Mouse (Mus musculus) MEL (cell line): ENCODE data around the gene Cldn10. TPM values are rescaled to one million over a fixed set of nuclear protein-coding genes. Genes with fewer than 3 reads are reported as not detected.

Source experiments
- DNase-seq: peaks from one replicate; pipeline ENCODE4 v3.0.0; 2011; ENCODE audit warnings: low read depth, low spot score
- H3K27ac ChIP-seq: 2 replicates; pipeline ENCODE4 v1.5.1; 2012; ENCODE audit warnings: low read depth, mild to moderate bottlenecking, control low read depth, low read length, moderate library complexity; ENCODE audit not compliant: control insufficient read depth
- H3K27me3 ChIP-seq, 2 experiments: fragments of 150-350 bp in 1 of 2; sonication (generic) in 1 of 2; 2 replicates each; pipeline ENCODE4 v1.6.1; 2012; ENCODE audit warnings: low read length in 2 of 2, mild to moderate bottlenecking in 2 of 2, improper control_type of control experiment in 1 of 2, moderate library complexity in 1 of 2; ENCODE audit not compliant: insufficient read depth in 2 of 2, control insufficient read depth in 1 of 2
- H3K36me3 ChIP-seq, 2 experiments: 2 replicates each; pipeline ENCODE4 v1.6.1; 2012 to 2014; ENCODE audit warnings: low read length in 2 of 2, improper control_type of control experiment in 1 of 2, inconsistent platforms in 1 of 2, mild to moderate bottlenecking in 1 of 2; ENCODE audit not compliant: insufficient read depth in 2 of 2, control insufficient read depth in 1 of 2
- H3K4me1 ChIP-seq, 2 experiments: fragments of 150-350 bp in 1 of 2; sonication (generic) in 1 of 2; 2 replicates each; pipeline ENCODE4 v1.6.1; 2012; ENCODE audit warnings: low read length in 2 of 2, improper control_type of control experiment in 1 of 2, mild to moderate bottlenecking in 1 of 2; ENCODE audit not compliant: insufficient read depth in 2 of 2, control insufficient read depth in 1 of 2
- H3K4me3 ChIP-seq, 2 experiments: fragments of 150-350 bp in 1 of 2; sonication (generic) in 1 of 2; 2 replicates each; pipeline ENCODE4 v1.5.1; 2012; ENCODE audit warnings: low read depth in 2 of 2, low read length in 2 of 2, mild to moderate bottlenecking in 2 of 2, moderate library complexity in 2 of 2, control low read depth in 1 of 2, improper control_type of control experiment in 1 of 2; ENCODE audit not compliant: control insufficient read depth in 1 of 2, insufficient read depth in 1 of 2
- H3K79me2 ChIP-seq: 2 replicates; pipeline ENCODE4 v1.6.1; 2012; ENCODE audit warnings: mild to moderate bottlenecking, low read length, moderate library complexity; ENCODE audit not compliant: control insufficient read depth, poor library complexity, insufficient read depth
- H3K9ac ChIP-seq: 2 replicates; pipeline ENCODE4 v1.6.1; 2012; ENCODE audit warnings: low read depth, mild to moderate bottlenecking, control low read depth, low read length, moderate library complexity; ENCODE audit not compliant: control insufficient read depth, poor library complexity, severe bottlenecking
- H3K9me3 ChIP-seq: fragments of 150-350 bp; sonication (generic); replicated peaks from 2 replicates; pipeline ENCODE4 v1.6.1; 2012; ENCODE audit warnings: mild to moderate bottlenecking, low read length, improper control_type of control experiment, moderate library complexity; ENCODE audit not compliant: insufficient read depth
- BHLHE40 ChIP-seq: IDR thresholded peaks from 2 replicates; pipeline ENCODE4 v1.6.1; 2012; ENCODE audit warnings: low read depth, mild to moderate bottlenecking, inconsistent platforms, low read length, improper control_type of control experiment, borderline replicate concordance
- CHD1 ChIP-seq: IDR thresholded peaks from 2 replicates; pipeline ENCODE4 v1.6.1; 2012; ENCODE audit warnings: low read depth, mild to moderate bottlenecking, inconsistent platforms, low read length, improper control_type of control experiment
- CTCF ChIP-seq, 3 experiments: IDR thresholded peaks in 2 of 3; conservative IDR thresholded peaks in 1 of 3; 2 replicates each; pipeline ENCODE4 v1.5.1; 2011 to 2012; ENCODE audit warnings: low read length in 3 of 3, low read depth in 2 of 3, mild to moderate bottlenecking in 2 of 3, improper control_type of control experiment in 1 of 3, inconsistent platforms in 1 of 3, mixed read lengths in 1 of 3, moderate library complexity in 1 of 3; ENCODE audit not compliant: control insufficient read depth in 1 of 3, insufficient read depth in 1 of 3, poor library complexity in 1 of 3, severe bottlenecking in 1 of 3
- ELF1 ChIP-seq: IDR thresholded peaks from 2 replicates; pipeline ENCODE4 v1.6.1; 2014; ENCODE audit warnings: low read depth, mild to moderate bottlenecking, inconsistent platforms, low read length, improper control_type of control experiment, moderate library complexity
- EP300 ChIP-seq, 2 experiments: IDR thresholded peaks; 2 replicates each; pipeline ENCODE4 v1.6.1; 2011; ENCODE audit warnings: improper control_type of control experiment in 2 of 2, low read length in 2 of 2, low read depth in 1 of 2, mild to moderate bottlenecking in 1 of 2
- GABPA ChIP-seq: IDR thresholded peaks from 2 replicates; pipeline ENCODE4 v1.6.1; 2012; ENCODE audit warnings: low read depth, mild to moderate bottlenecking, inconsistent platforms, low read length, improper control_type of control experiment, moderate library complexity
- HCFC1 ChIP-seq: IDR thresholded peaks from 2 replicates; pipeline ENCODE4 v1.6.1; 2012; ENCODE audit warnings: low read depth, mild to moderate bottlenecking, inconsistent platforms, low read length, improper control_type of control experiment, moderate library complexity
- KAT2A ChIP-seq: conservative IDR thresholded peaks from 2 replicates; pipeline ENCODE4 v1.6.1; 2012; ENCODE audit warnings: low read depth, low read length, improper control_type of control experiment, inconsistent platforms
- MAFK ChIP-seq: IDR thresholded peaks from 2 replicates; pipeline ENCODE4 v1.6.1; 2011; ENCODE audit warnings: low read depth, mild to moderate bottlenecking, low read length, improper control_type of control experiment, borderline replicate concordance
- MEF2A ChIP-seq: IDR thresholded peaks from 2 replicates; pipeline ENCODE4 v1.6.1; 2014; ENCODE audit warnings: low read depth, mild to moderate bottlenecking, inconsistent platforms, low read length, improper control_type of control experiment; ENCODE audit not compliant: poor library complexity, insufficient replicate concordance, severe bottlenecking; ENCODE audit errors: extremely low read depth
- MXI1 ChIP-seq: IDR thresholded peaks from 2 replicates; pipeline ENCODE4 v1.6.1; 2011; ENCODE audit warnings: mild to moderate bottlenecking, low read depth, low read length, improper control_type of control experiment
- MYB ChIP-seq: IDR thresholded peaks from 2 replicates; pipeline ENCODE4 v1.6.1; 2011; ENCODE audit warnings: mild to moderate bottlenecking, low read depth, low read length, improper control_type of control experiment
- MYC ChIP-seq: IDR thresholded peaks from 2 replicates; pipeline ENCODE4 v1.6.1; 2011; ENCODE audit warnings: low read depth, mild to moderate bottlenecking, low read length, improper control_type of control experiment, moderate library complexity
- NRF1 ChIP-seq: IDR thresholded peaks from 2 replicates; pipeline ENCODE4 v1.6.1; 2014; ENCODE audit warnings: low read depth, mild to moderate bottlenecking, inconsistent platforms, low read length, improper control_type of control experiment, moderate library complexity; ENCODE audit not compliant: poor library complexity, insufficient read depth, severe bottlenecking
- POLR2A ChIP-seq, 2 experiments: IDR thresholded peaks; 2 replicates each; pipeline ENCODE4 v1.6.1; 2011 to 2012; ENCODE audit warnings: low read length in 2 of 2, mild to moderate bottlenecking in 2 of 2, control low read depth in 1 of 2, improper control_type of control experiment in 1 of 2, low read depth in 1 of 2, moderate library complexity in 1 of 2; ENCODE audit not compliant: control insufficient read depth in 1 of 2, insufficient read depth in 1 of 2, poor library complexity in 1 of 2
- POLR2AphosphoS2 ChIP-seq: IDR thresholded peaks from 2 replicates; pipeline ENCODE4 v1.6.1; 2011; ENCODE audit warnings: low read length, improper control_type of control experiment
- POLR2AphosphoS5 ChIP-seq: IDR thresholded peaks from 2 replicates; pipeline ENCODE4 v1.6.1; 2012; ENCODE audit warnings: low read depth, borderline replicate concordance, mild to moderate bottlenecking, inconsistent platforms, low read length, moderate library complexity, mixed read lengths
- RAD21 ChIP-seq: IDR thresholded peaks from 2 replicates; pipeline ENCODE4 v1.6.1; 2011; ENCODE audit warnings: mild to moderate bottlenecking, low read depth, low read length, improper control_type of control experiment
- RCOR1 ChIP-seq: IDR thresholded peaks from 2 replicates; pipeline ENCODE4 v1.6.1; 2012; ENCODE audit warnings: low read depth, mild to moderate bottlenecking, inconsistent platforms, low read length, improper control_type of control experiment
- SIN3A ChIP-seq: IDR thresholded peaks from 2 replicates; pipeline ENCODE4 v1.6.1; 2012; ENCODE audit warnings: low read length, improper control_type of control experiment, inconsistent platforms
- SMC3 ChIP-seq: IDR thresholded peaks from 2 replicates; pipeline ENCODE4 v1.6.1; 2011; ENCODE audit warnings: low read depth, low read length, improper control_type of control experiment
- TCF12 ChIP-seq: IDR thresholded peaks from 2 replicates; pipeline ENCODE4 v1.6.1; 2014; ENCODE audit warnings: low read depth, mild to moderate bottlenecking, inconsistent platforms, low read length, improper control_type of control experiment, moderate library complexity
- UBTF ChIP-seq: IDR thresholded peaks from 2 replicates; pipeline ENCODE4 v1.6.1; 2012; ENCODE audit warnings: low read depth, mild to moderate bottlenecking, inconsistent platforms, low read length, improper control_type of control experiment, moderate library complexity, borderline replicate concordance; ENCODE audit not compliant: insufficient read depth
- USF1 ChIP-seq: IDR thresholded peaks from 2 replicates; pipeline ENCODE4 v1.6.1; 2014; ENCODE audit warnings: low read depth, mild to moderate bottlenecking, inconsistent platforms, low read length, improper control_type of control experiment, moderate library complexity
- USF2 ChIP-seq, 2 experiments: IDR thresholded peaks; 2 replicates each; pipeline ENCODE4 v1.6.1; 2011 to 2012; ENCODE audit warnings: improper control_type of control experiment in 2 of 2, low read length in 2 of 2, borderline replicate concordance in 1 of 2, inconsistent platforms in 1 of 2, low read depth in 1 of 2, mild to moderate bottlenecking in 1 of 2; ENCODE audit not compliant: insufficient read depth in 1 of 2
- ZC3H11A ChIP-seq: IDR thresholded peaks from 2 replicates; pipeline ENCODE4 v1.6.1; 2012; ENCODE audit warnings: low read depth, mild to moderate bottlenecking, inconsistent platforms, low read length, improper control_type of control experiment
- ZKSCAN1 ChIP-seq: IDR thresholded peaks from 2 replicates; pipeline ENCODE4 v1.6.1; 2012; ENCODE audit warnings: low read depth, mild to moderate bottlenecking, inconsistent platforms, low read length, improper control_type of control experiment, moderate library complexity
- ZMIZ1 ChIP-seq: IDR thresholded peaks from 2 replicates; pipeline ENCODE4 v1.6.1; 2012; ENCODE audit warnings: low read depth, mild to moderate bottlenecking, inconsistent platforms, low read length, improper control_type of control experiment, moderate library complexity
- ZNF384 ChIP-seq: IDR thresholded peaks from 2 replicates; pipeline ENCODE4 v1.6.1; 2012; ENCODE audit warnings: low read depth, mild to moderate bottlenecking, inconsistent platforms, low read length, improper control_type of control experiment
- polyA plus RNA-seq, 2 experiments: library from polyadenylated mRNA; stranded (reverse) in 1 of 2; unstranded in 1 of 2; fragments of >175 nt in 1 of 2; fragments of >200 nt in 1 of 2; gene quantifications; 2 replicates each; pipeline versions ENCODE4 v1.2.1 to v1.2.4; 2012; ENCODE audit warnings: low replicate concordance in 2 of 2, low read depth in 1 of 2; ENCODE audit not compliant: insufficient read length in 2 of 2, insufficient read depth in 1 of 2, missing spikeins in 1 of 2
- total RNA-seq: library from RNA; depleted of rRNA; stranded (reverse); fragments of 300-350 nt; gene quantifications from 2 replicates; pipeline ENCODE4 v1.2.3, GENCODE M21; 2012

The Cldn10 gene
- total and polyA plus RNA-seq, 3 experiments: 0.17 TPM; not detected in 2

DNA sequence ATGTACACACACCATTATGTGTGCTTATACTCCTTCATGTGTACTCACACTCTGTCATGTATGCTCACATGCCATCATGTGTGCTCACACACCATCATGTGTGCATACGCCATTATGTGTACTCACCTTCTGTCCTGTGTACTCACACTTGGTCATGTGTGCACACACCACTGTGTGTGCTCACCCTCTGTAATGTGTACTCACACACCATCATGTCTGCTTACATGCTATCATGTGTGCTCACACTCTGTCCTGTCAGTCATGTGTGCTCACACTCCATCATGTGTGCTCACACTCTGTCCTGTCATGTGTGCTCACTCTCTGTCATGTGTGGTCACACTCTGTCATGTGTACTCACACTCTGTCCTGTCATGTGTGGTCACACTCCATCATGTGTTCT lies 52.3 kb downstream of the Cldn10 start:
- H3K4me1 ChIP-seq: peaks cover 0 to 3% of the 10 kb centered on the region in 2 experiments; a peak in 3 of 4 replicates
- TF ChIP-seq ZKSCAN1: no peak
- TF ChIP-seq SMC3: no peak
- no peak for TF ChIP-seq GABPA
- TF ChIP-seq ZMIZ1: no peak
- no peak for TF ChIP-seq ZC3H11A
- TF ChIP-seq BHLHE40: no peak
- no peak for TF ChIP-seq MAFK
- TF ChIP-seq CTCF (IDR thresholded peaks at IDR 0.05 in 2 of 3, conservative IDR thresholded peaks at IDR 0.05 in 1 of 3; ENCODE audit: control insufficient read depth in 1 of 3, insufficient read depth in 1 of 3, low read depth in 2 of 3, low read length in 3 of 3, poor library complexity in 1 of 3, severe bottlenecking in 1 of 3): no peak
- no peak for TF ChIP-seq TCF12
- TF ChIP-seq ELF1: no peak
- TF ChIP-seq POLR2AphosphoS5: no peak
- TF ChIP-seq CHD1: no peak
- TF ChIP-seq USF1: no peak
- no peak for TF ChIP-seq KAT2A
- TF ChIP-seq UBTF: no peak
- no peak for TF ChIP-seq RAD21
- TF ChIP-seq POLR2A (IDR thresholded peaks at IDR 0.05; ENCODE audit: control insufficient read depth in 1 of 2, insufficient read depth in 1 of 2, low read depth in 1 of 2, low read length in 2 of 2, poor library complexity in 1 of 2): no peak
- TF ChIP-seq MYB: no peak
- no peak for TF ChIP-seq POLR2AphosphoS2
- no peak for TF ChIP-seq ZNF384
- H3K79me2 ChIP-seq: no peaks in the 10 kb centered on the region; the same call in 1 of the 2 replicates
- DNase-seq: no peak
- H3K9ac ChIP-seq: no peak overlapping the region
- no peak overlapping the region for H3K4me3 ChIP-seq
- H3K36me3 ChIP-seq: 0 out of 4 replicates have a peak, but pooled peaks cover 0 to 3% of the 10 kb centered on the region in 2 experiments
- H3K27ac ChIP-seq: no peak overlapping the region
- no peaks in the 10 kb centered on the region for H3K9me3 ChIP-seq
- no peaks in the 10 kb centered on the region for H3K27me3 ChIP-seq

DNA sequence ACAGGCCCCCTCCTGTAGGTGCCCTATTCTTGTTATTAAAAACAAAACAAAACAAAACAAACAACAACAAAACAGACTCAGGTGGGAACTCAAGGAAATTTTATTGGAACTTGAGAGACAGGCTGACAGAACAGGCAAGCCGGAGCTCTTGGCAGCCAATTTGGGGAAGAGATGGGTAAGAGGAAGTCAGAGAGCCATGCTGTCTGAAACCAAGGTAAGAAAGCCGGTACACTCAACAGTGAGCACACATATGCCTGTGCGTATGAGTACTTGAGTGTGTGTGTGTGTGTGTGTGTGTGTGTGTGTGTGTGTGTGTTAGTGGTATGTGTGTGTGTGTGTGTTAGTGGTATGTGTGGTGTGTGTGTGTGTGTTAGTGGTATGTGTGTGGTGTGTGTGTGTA lies 54.6 kb downstream of the Cldn10 start:
- no peak overlapping the region for H3K4me3 ChIP-seq
- peak; percentile 43 for DNase-seq
- no peaks in the 10 kb centered on the region for H3K79me2 ChIP-seq
- no peaks in the 10 kb centered on the region for H3K9me3 ChIP-seq
- H3K9ac ChIP-seq: no peak overlapping the region
- peaks cover 0 to 10% of the 10 kb centered on the region in 2 experiments for H3K4me1 ChIP-seq
- H3K27me3 ChIP-seq: no peaks in the 10 kb centered on the region
- no peak overlapping the region for H3K27ac ChIP-seq
- 0 out of 4 replicates have a peak, but pooled peaks cover 0 to 2% of the 10 kb centered on the region in 2 experiments for H3K36me3 ChIP-seq
- TF ChIP-seq CHD1: no peak
- TF ChIP-seq RCOR1: no peak
- TF ChIP-seq MYC: no peak
- no peak for TF ChIP-seq SIN3A
- no peak for TF ChIP-seq EP300 (IDR thresholded peaks at IDR 0.05; ENCODE audit: low read depth in 1 of 2, low read length in 2 of 2)
- TF ChIP-seq MAFK: no peak
- no peak for TF ChIP-seq USF2 (IDR thresholded peaks at IDR 0.05; ENCODE audit: borderline replicate concordance in 1 of 2, insufficient read depth in 1 of 2, low read depth in 1 of 2, low read length in 2 of 2)
- TF ChIP-seq MXI1: no peak
- no peak for TF ChIP-seq MYB
- TF ChIP-seq HCFC1: no peak
- TF ChIP-seq BHLHE40: no peak
- no peak for TF ChIP-seq NRF1
- no peak for TF ChIP-seq MEF2A
- no peak for TF ChIP-seq ZC3H11A
